Mouse (Mus musculus): ENCODE measurements around the gene Ing1.

Ing1 gene

DNA sequence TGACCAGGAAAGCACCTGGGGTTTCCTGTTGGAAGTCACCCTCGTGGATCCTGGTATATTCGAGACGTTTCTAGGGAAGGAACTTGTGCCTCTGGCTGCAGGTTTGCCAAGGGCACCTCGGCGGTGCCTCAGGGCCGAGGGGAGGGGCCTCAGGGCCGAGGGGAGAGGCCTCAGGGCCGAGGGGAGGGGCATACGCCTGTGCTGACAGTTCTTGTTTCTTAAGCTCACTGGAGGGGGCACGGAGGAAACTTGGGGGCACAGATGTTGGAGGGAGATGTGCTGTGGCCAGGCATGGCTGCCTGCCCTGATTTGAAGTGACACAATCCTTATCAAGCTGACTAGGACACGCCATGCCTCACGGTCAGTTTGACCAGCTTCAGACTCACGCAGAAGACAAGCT is 36.9 kb downstream of the Ing1 start:
- DNase-seq: no peak

DNA sequence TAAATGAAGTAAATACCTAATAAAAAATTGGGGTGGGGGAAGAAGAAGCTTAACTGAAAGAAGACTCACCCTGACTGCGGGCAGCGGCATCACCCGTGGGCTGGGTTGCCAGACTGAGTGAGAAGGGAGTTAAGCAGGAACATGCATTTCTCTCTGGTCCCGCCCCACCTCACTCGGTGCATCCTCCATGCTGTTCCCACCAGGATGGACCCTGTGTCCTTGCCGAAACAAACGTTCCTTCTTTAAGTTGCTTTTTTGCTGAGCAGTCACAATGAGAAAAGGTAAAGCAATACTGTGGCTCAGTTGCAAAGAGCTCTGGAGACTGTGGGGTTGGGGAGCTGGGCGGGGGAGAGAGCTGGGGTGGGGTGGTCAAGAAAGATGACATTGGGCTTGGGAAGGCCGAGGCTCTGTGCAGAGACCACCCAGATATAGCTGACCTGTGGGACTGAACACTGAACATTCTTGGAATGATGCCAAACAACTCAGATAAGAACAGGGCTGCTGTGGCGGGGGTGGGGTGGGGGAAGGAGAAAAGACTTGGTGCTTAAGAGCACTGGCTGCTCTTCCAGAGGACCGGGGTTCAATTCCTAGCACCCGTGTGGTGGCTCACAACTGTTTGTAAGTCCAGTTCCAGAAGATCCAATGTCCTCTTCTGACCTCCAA is 38.0 kb downstream of the Ing1 start:
- DNase-seq: no peak

DNA sequence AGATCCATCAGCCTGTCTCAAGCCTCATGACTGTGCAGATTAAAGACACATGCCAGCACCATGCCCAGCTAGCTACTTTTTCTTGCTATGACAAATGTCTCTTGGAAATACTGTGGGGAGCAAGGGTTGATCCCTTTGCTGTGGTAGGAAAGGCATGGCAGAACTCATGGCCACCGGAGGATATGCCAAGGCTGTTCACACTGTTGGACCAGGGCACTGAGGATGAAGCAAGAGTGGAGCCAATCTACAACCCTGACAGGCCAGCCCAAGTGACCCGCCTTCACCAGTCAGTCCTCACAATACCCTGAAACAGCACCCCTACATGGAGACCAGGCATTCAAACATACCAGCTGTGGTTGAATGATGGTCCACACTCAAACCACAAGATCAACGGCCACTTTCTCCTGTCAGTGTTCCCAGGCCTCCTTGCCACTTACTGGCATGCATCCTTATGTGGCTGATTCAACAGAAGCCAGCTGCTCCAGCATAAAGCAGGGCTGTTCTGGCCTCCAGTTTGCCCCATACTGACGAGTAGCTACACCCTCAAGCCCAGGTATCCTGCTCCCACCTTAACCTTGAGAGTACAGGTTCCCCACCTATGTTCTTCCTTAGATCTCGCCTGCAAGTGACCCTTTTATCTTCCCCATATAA is 45.1 kb downstream of the Ing1 start:
- DNase-seq: no peak

DNA sequence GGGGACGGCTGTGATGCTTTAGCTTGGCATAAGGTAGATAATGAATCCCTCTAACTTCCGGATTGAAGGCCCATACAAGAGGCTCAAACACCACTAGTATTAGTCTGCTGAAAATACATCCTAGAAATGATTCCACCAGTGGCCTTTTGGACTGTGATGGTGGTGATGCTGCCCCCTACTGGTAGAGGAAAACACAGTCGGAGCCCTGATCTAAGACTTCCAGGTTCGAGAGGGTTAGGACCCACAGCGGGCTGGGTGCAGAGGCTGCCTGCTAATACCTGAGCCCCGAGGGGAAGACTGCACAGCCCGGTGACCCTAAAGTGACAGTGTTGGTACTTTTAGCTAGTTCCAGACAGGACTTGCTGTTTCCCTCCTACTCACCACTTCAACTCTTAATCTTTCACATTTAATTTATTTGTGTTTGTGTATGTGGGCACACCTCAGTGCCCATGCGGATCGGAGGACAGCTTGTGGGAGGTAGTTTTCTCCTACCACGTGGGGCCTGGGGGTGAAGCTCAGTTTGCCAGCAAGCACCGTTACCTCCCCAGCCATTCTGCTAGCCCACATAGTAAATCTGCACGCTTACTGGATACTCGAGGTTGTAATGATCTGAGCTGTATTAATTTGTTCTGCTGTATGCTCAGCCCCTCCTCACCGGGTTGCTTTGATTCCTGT is 46.8 kb downstream of the Ing1 start:
- DNase-seq: no peak

DNA sequence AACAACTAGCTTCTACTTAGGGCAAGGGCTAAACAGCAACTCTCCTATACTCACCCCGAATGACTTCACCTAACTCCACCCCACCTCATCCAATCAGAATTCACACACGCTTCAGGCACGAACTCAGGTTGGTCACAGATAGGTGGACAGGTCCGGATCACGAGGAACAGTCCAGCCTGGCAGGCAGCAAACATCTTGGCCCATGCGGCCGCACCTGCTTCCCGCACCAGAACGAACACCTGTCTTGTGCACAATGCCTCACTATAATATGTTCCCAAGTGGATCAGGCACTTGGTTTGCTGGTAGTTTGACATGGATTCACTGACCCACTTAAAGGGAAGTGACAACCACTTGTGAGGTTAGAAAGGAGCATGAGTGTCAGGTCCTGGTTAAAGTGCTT is 53.5 kb downstream of the Ing1 start:
- no peak for DNase-seq

Measured in layer of hippocampus, adult 9-11 months (tissue).